Mouse (Mus musculus): ENCODE measurements around the gene Atp13a2. TPM values are rescaled to one million over a fixed set of nuclear protein-coding genes. Genes with fewer than 3 reads are reported as not detected.
A peak's percentile ranks its signal among the peaks of the same experiment; 100 is the strongest.

Gene Atp13a2
- polyA plus RNA-seq, 1 experiment = 260 TPM

GRCm38 (mm10) chr4:141021614-141021929, 34.9 kb downstream of the Atp13a2 start:
- TF ChIP-seq CTCF (IDR thresholded peaks at IDR 0.05; ENCODE audit: borderline replicate concordance, extremely low read depth, insufficient read depth, insufficient read length) = no peak
- TF ChIP-seq POLR2A (IDR thresholded peaks at IDR 0.05; ENCODE audit: borderline replicate concordance, extremely low read depth, insufficient read depth, insufficient read length, poor library complexity, severe bottlenecking) = no peak
- peak; percentile 80 for DNase-seq (ENCODE audit: low read depth)

GRCm38 (mm10) chr4:141024052-141024451, 37.4 kb downstream of the Atp13a2 start:
- DNase-seq (ENCODE audit: low read depth) = no peak

GRCm38 (mm10) chr4:141024992-141025391, 38.3 kb downstream of the Atp13a2 start:
- TF ChIP-seq CTCF (IDR thresholded peaks at IDR 0.05; ENCODE audit: borderline replicate concordance, extremely low read depth, insufficient read depth, insufficient read length) (no peak), POLR2A (IDR thresholded peaks at IDR 0.05; ENCODE audit: borderline replicate concordance, extremely low read depth, insufficient read depth, insufficient read length, poor library complexity, severe bottlenecking) (no peak)
- DNase-seq (ENCODE audit: low read depth) = no peak

More at GRCm38 (mm10) chr4:141024052-141024451, 37.4 kb downstream of the Atp13a2 start:
- TF ChIP-seq POLR2A (IDR thresholded peaks at IDR 0.05; ENCODE audit: borderline replicate concordance, extremely low read depth, insufficient read depth, insufficient read length, poor library complexity, severe bottlenecking) (no peak), CTCF (IDR thresholded peaks at IDR 0.05; ENCODE audit: borderline replicate concordance, extremely low read depth, insufficient read depth, insufficient read length) (no peak)

- DNase-seq (ENCODE audit: low read depth) = no peak
- TF ChIP-seq CTCF (IDR thresholded peaks at IDR 0.05; ENCODE audit: borderline replicate concordance, extremely low read depth, insufficient read depth, insufficient read length) (no peak), POLR2A (IDR thresholded peaks at IDR 0.05; ENCODE audit: borderline replicate concordance, extremely low read depth, insufficient read depth, insufficient read length, poor library complexity, severe bottlenecking) (no peak)
Measured at GRCm38 (mm10) chr4:141030541-141031206, 44.0 kb downstream of the Atp13a2 start.

GRCm38 (mm10) chr4:141031733-141032132, 45.1 kb downstream of the Atp13a2 start:
- DNase-seq (ENCODE audit: low read depth) = peak; percentile 85
- peak; percentile 97 for TF ChIP-seq CTCF (IDR thresholded peaks at IDR 0.05; ENCODE audit: borderline replicate concordance, extremely low read depth, insufficient read depth, insufficient read length)
- TF ChIP-seq POLR2A (IDR thresholded peaks at IDR 0.05; ENCODE audit: borderline replicate concordance, extremely low read depth, insufficient read depth, insufficient read length, poor library complexity, severe bottlenecking) = no peak

- no peak for TF ChIP-seq CTCF (IDR thresholded peaks at IDR 0.05; ENCODE audit: borderline replicate concordance, extremely low read depth, insufficient read depth, insufficient read length)
- TF ChIP-seq POLR2A (IDR thresholded peaks at IDR 0.05; ENCODE audit: borderline replicate concordance, extremely low read depth, insufficient read depth, insufficient read length, poor library complexity, severe bottlenecking) = no peak
- no peak for DNase-seq (ENCODE audit: low read depth)
Measured at GRCm38 (mm10) chr4:141033606-141034549, 47.2 kb downstream of the Atp13a2 start.

GRCm38 (mm10) chr4:141041117-141041516, 54.4 kb downstream of the Atp13a2 start:
- no peak for DNase-seq (ENCODE audit: low read depth)
- TF ChIP-seq CTCF (IDR thresholded peaks at IDR 0.05; ENCODE audit: borderline replicate concordance, extremely low read depth, insufficient read depth, insufficient read length) = no peak
- TF ChIP-seq POLR2A (IDR thresholded peaks at IDR 0.05; ENCODE audit: borderline replicate concordance, extremely low read depth, insufficient read depth, insufficient read length, poor library complexity, severe bottlenecking) = no peak

GRCm38 (mm10) chr4:141044816-141045215, 58.1 kb downstream of the Atp13a2 start:
- TF ChIP-seq POLR2A (IDR thresholded peaks at IDR 0.05; ENCODE audit: borderline replicate concordance, extremely low read depth, insufficient read depth, insufficient read length, poor library complexity, severe bottlenecking) (no peak), CTCF (IDR thresholded peaks at IDR 0.05; ENCODE audit: borderline replicate concordance, extremely low read depth, insufficient read depth, insufficient read length) (peak; percentile 89)
- peak; percentile 82 for DNase-seq (ENCODE audit: low read depth)

GRCm38 (mm10) chr4:141048810-141049475, 62.3 kb downstream of the Atp13a2 start:
- TF ChIP-seq CTCF (IDR thresholded peaks at IDR 0.05; ENCODE audit: borderline replicate concordance, extremely low read depth, insufficient read depth, insufficient read length) (no peak), POLR2A (IDR thresholded peaks at IDR 0.05; ENCODE audit: borderline replicate concordance, extremely low read depth, insufficient read depth, insufficient read length, poor library complexity, severe bottlenecking) (no peak)
- DNase-seq (ENCODE audit: low read depth) = peak; percentile 80

GRCm38 (mm10) chr4:141049476-141049835, 62.8 kb downstream of the Atp13a2 start:
- peak; percentile 97 for DNase-seq (ENCODE audit: low read depth)

GRCm38 (mm10) chr4:141052442-141052841, 65.8 kb downstream of the Atp13a2 start:
- no peak for TF ChIP-seq POLR2A (IDR thresholded peaks at IDR 0.05; ENCODE audit: borderline replicate concordance, extremely low read depth, insufficient read depth, insufficient read length, poor library complexity, severe bottlenecking)
- TF ChIP-seq CTCF (IDR thresholded peaks at IDR 0.05; ENCODE audit: borderline replicate concordance, extremely low read depth, insufficient read depth, insufficient read length) = no peak
- DNase-seq (ENCODE audit: low read depth) = peak; percentile 60

More at GRCm38 (mm10) chr4:141049476-141049835, 62.8 kb downstream of the Atp13a2 start:
- TF ChIP-seq POLR2A (IDR thresholded peaks at IDR 0.05; ENCODE audit: borderline replicate concordance, extremely low read depth, insufficient read depth, insufficient read length, poor library complexity, severe bottlenecking) (no peak), CTCF (IDR thresholded peaks at IDR 0.05; ENCODE audit: borderline replicate concordance, extremely low read depth, insufficient read depth, insufficient read length) (no peak)

All from brain, embryonic 14.5 days (tissue).